Mouse (Mus musculus) lung, embryonic 15.5 days (tissue): ENCODE measurements around the gene Art4. TPM values are rescaled to one million over a fixed set of nuclear protein-coding genes. Genes with fewer than 3 reads are reported as not detected.

Experiments
- ATAC-seq: fragments of 200-750 bp; cut with Nextera tagmentation; 2 replicates; pipeline ENCODE4 v1.8.0; 2017; ENCODE audit warnings: moderate number of reproducible peaks, borderline replicate concordance; ENCODE audit not compliant: low FRiP score, low TSS enrichment; ENCODE audit errors: extremely low read depth
- H3K27ac ChIP-seq: fragments of 300-500 bp; sonication (generic); 2 replicates; pipeline ENCODE4 v1.5.1; 2015; ENCODE audit warnings: moderate library complexity, mild to moderate bottlenecking, inconsistent platforms
- H3K27me3 ChIP-seq: fragments of 300-500 bp; sonication (generic); 2 replicates; pipeline ENCODE4 v1.6.1; 2015; ENCODE audit warnings: inconsistent platforms
- H3K36me3 ChIP-seq: fragments of 300-500 bp; sonication (generic); 2 replicates; pipeline ENCODE4 v1.6.1; 2015; ENCODE audit warnings: inconsistent platforms
- H3K4me1 ChIP-seq: fragments of 300-500 bp; sonication (generic); 2 replicates; pipeline ENCODE4 v1.6.1; 2015; ENCODE audit warnings: inconsistent platforms
- H3K4me2 ChIP-seq: fragments of 300-500 bp; sonication (generic); 2 replicates; pipeline ENCODE4 v1.6.1; 2015; ENCODE audit warnings: inconsistent platforms, mild to moderate bottlenecking, moderate library complexity
- H3K4me3 ChIP-seq: fragments of 300-500 bp; sonication (generic); 2 replicates; pipeline ENCODE4 v1.5.1; 2015; ENCODE audit warnings: mild to moderate bottlenecking, inconsistent platforms
- H3K9ac ChIP-seq: fragments of 300-500 bp; sonication (generic); 2 replicates; pipeline ENCODE4 v1.6.1; 2015; ENCODE audit warnings: inconsistent platforms
- H3K9me3 ChIP-seq: fragments of 300-500 bp; sonication (generic); 2 replicates; pipeline ENCODE4 v1.6.1; 2016; ENCODE audit warnings: inconsistent platforms
- WGBS: fragments of 180-500 bp; shearing (Covaris S2); methylation state at CpG from one replicate; pipeline ENCODE4 v1.1.7; 2015; 5-methylcytosine and 5-hydroxymethylcytosine counted together
- polyA plus RNA-seq: library from polyadenylated mRNA; unstranded; fragments of >200 nt; fragmentation: Nextera tagmentation; extraction: Ambion mirVana; gene quantifications from 2 replicates; pipeline ENCODE4 v1.2.1, GENCODE M21; 2015

The Art4 gene
- polyA plus RNA-seq, 1 experiment from 2014 or later: 7.1 TPM

GRCm38 (mm10) chr6:136861020-136861419 lies 3.5 kb upstream of the Art4 start:
- 19% methylated on average over 9 of the region's 9 CpGs for whole genome bisulfite sequencing
- H3K36me3 ChIP-seq: no peaks in the 10 kb centered on the region
- no peak overlapping the region for H3K9ac ChIP-seq
- peak overlapping the region; percentile 65 for H3K27ac ChIP-seq
- ATAC-seq: no peak
- peaks cover 44% of the 10 kb centered on the region for H3K4me1 ChIP-seq
- no peaks in the 10 kb centered on the region for H3K27me3 ChIP-seq
- H3K4me3 ChIP-seq: no peak overlapping the region
- no peaks in the 10 kb centered on the region for H3K9me3 ChIP-seq
- H3K4me2 ChIP-seq: 0 out of 2 replicates have a peak overlapping the region, but pooled peaks have one; percentile 7

DNA sequence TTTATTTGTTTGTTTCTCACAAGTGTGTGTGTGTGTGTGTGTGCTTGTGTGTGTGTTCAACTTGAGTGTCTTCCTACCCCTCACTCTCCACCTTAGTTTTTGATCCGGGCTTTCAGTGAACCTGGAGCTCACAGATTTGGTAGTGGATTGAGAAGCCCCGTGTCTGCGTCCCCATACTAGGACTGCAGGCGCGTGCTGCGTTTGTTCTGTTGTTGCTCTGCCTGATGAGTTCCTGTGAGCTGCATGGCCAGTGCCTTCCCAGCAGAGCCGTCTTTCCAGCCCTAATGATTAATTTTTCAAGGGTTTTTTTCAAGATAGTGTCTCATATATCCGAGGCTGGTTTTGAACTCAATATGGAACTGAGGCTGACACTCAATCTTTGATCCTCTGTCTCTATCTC lies 887 bp upstream of the Art4 start:
- 19% methylated on average over 8 of the region's 8 CpGs for WGBS
- Histone ChIP-seq H3K36me3 (no peaks in the 10 kb centered on the region), H3K4me3 (no peak overlapping the region), H3K27ac (peak overlapping the region; percentile 94), H3K4me1 (peaks cover 45% of the 10 kb centered on the region), H3K9me3 (no peaks in the 10 kb centered on the region), H3K9ac (no peak overlapping the region), H3K27me3 (no peaks in the 10 kb centered on the region), H3K4me2 (peak overlapping the region; percentile 52; the same call in 1 of the 2 replicates)
- ATAC-seq: no peak

- H3K9me3 ChIP-seq: no peaks in the 10 kb centered on the region
- peak overlapping the region; percentile 94 for H3K27ac ChIP-seq
- no peaks in the 10 kb centered on the region for H3K36me3 ChIP-seq
- H3K9ac ChIP-seq: no peak overlapping the region; the same call in 1 of the 2 replicates
- peak; percentile 58; the same call in 1 of the 2 replicates for ATAC-seq
- peak overlapping the region; percentile 19; the same call in 1 of the 2 replicates for H3K4me3 ChIP-seq
- peaks cover 46% of the 10 kb centered on the region for H3K4me1 ChIP-seq
- 6% methylated on average over 11 of the region's 11 CpGs for WGBS
- no peaks in the 10 kb centered on the region for H3K27me3 ChIP-seq
- H3K4me2 ChIP-seq: peak overlapping the region; percentile 52
Observed at GRCm38 (mm10) chr6:136857873-136858260, 334 bp upstream of the Art4 start.

DNA sequence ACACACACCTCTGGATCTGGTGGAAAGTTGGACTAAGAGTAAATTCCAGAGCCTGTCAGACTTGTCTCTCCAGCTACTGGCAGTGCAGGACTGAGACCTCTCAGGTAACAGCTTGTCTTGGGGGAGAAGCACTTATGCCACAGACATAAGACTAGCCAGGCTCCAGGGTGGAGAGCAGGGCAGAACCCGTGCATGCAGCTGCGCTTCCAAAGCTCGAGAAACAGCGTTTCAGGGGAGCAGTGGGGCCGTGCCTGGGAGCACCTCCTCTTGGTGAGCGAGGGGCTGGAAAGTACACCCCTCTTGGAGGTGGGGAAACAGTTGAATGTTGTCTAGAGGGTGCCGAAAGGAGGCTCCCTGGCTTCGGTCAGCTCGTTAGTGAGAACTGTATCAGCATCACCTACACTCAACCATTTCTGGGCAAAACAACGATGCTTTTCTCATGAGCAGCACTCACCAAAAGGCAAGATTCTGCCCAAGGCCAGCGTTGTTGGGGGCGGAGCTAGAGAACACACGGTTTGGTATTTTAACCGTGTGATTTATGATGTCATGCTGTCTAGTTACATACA lies 1.4 kb downstream of the Art4 start:
- Histone ChIP-seq H3K27ac (peak overlapping the region; percentile 88), H3K9me3 (no peaks in the 10 kb centered on the region), H3K4me2 (peak overlapping the region; percentile 52), H3K4me1 (peaks cover 44% of the 10 kb centered on the region), H3K27me3 (no peaks in the 10 kb centered on the region), H3K36me3 (no peaks in the 10 kb centered on the region), H3K9ac (peak overlapping the region; percentile 11; the same call in 1 of the 2 replicates), H3K4me3 (peak overlapping the region; percentile 23)
- ATAC-seq: peak; percentile 53; the same call in 1 of the 2 replicates
- WGBS: 13% methylated on average over 14 of the region's 14 CpGs

- no peak overlapping the region for H3K4me2 ChIP-seq
- H3K27ac ChIP-seq: peak overlapping the region; percentile 88; the same call in 1 of the 2 replicates
- WGBS: 76% methylated on average over 2 of the region's 2 CpGs
- no peaks in the 10 kb centered on the region for H3K36me3 ChIP-seq
- no peak overlapping the region for H3K4me3 ChIP-seq
- ATAC-seq: no peak
- no peaks in the 10 kb centered on the region for H3K9me3 ChIP-seq
- no peak overlapping the region for H3K9ac ChIP-seq
- H3K4me1 ChIP-seq: peaks cover 40% of the 10 kb centered on the region
- H3K27me3 ChIP-seq: no peaks in the 10 kb centered on the region
Observed at GRCm38 (mm10) chr6:136855183-136855582, 2.4 kb downstream of the Art4 start.

DNA sequence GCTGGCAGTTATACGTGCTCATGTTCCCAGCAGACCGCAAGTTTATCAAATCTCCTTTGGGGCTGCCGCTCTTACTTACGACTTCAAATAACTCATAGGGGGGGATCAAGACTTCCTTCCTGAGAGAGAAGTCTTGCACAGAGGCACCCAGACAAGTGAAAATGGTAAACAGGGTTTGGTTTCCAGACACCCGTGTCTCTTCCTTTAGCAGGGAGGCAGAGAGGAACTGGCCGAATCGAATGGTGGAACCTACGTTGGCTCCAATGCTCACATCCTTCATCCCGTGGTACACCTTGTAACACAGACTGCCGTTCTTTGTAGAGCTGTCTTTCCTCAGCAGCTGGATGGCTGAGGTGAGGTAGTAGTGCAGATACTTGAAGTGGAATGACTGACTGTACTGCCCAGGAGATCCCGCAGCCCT lies 3.2 kb downstream of the Art4 start:
- no peak for ATAC-seq
- no peak overlapping the region for H3K4me3 ChIP-seq
- H3K27me3 ChIP-seq: no peaks in the 10 kb centered on the region
- 80% methylated on average over 11 of the region's 11 CpGs for WGBS
- peaks cover 37% of the 10 kb centered on the region for H3K4me1 ChIP-seq
- H3K36me3 ChIP-seq: no peaks in the 10 kb centered on the region
- H3K9ac ChIP-seq: no peak overlapping the region
- no peak overlapping the region for H3K27ac ChIP-seq
- no peak overlapping the region for H3K4me2 ChIP-seq
- H3K9me3 ChIP-seq: no peaks in the 10 kb centered on the region

GRCm38 (mm10) chr6:136852762-136853161 lies 4.8 kb downstream of the Art4 start:
- ATAC-seq: no peak
- Histone ChIP-seq H3K36me3 (no peaks in the 10 kb centered on the region), H3K4me2 (no peak overlapping the region), H3K27ac (no peak overlapping the region), H3K4me1 (peaks cover 22% of the 10 kb centered on the region), H3K27me3 (no peaks in the 10 kb centered on the region), H3K4me3 (no peak overlapping the region), H3K9ac (no peak overlapping the region), H3K9me3 (no peaks in the 10 kb centered on the region)
- 50% methylated on average over 3 of the region's 3 CpGs for WGBS

DNA sequence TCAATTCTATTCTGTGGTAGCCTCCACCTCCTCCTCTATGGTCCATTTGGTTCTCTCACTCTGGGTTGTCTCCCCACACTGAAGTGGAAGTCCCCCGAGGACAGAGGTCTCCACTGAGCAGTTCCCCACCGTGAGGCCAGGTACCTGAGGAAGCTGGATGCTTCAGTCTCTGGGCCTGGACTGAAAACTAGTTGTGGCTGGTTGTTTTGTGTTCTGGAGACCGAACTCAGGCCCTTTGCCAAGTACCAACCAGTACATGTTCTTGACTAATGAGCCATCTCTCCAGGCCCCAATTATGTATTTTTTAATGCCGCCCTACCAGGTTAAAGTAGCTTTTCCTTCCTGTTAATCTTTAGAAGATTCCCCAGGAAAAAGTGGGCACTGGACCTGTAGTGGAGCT lies 5.2 kb downstream of the Art4 start:
- H3K4me3 ChIP-seq: no peak overlapping the region
- peaks cover 18% of the 10 kb centered on the region for H3K4me1 ChIP-seq
- H3K9ac ChIP-seq: no peak overlapping the region
- no peaks in the 10 kb centered on the region for H3K27me3 ChIP-seq
- H3K4me2 ChIP-seq: no peak overlapping the region
- H3K9me3 ChIP-seq: no peaks in the 10 kb centered on the region
- no peak for ATAC-seq
- no peaks in the 10 kb centered on the region for H3K36me3 ChIP-seq
- 79% methylated on average over 4 of the region's 4 CpGs for WGBS
- no peak overlapping the region for H3K27ac ChIP-seq

- Histone ChIP-seq H3K4me3 (no peak overlapping the region), H3K9ac (no peak overlapping the region), H3K4me2 (no peak overlapping the region), H3K4me1 (peaks cover 4% of the 10 kb centered on the region), H3K36me3 (no peaks in the 10 kb centered on the region), H3K9me3 (no peaks in the 10 kb centered on the region), H3K27ac (no peak overlapping the region), H3K27me3 (no peaks in the 10 kb centered on the region)
- 64% methylated on average over 6 of the region's 6 CpGs for WGBS
- no peak for ATAC-seq
Observed at GRCm38 (mm10) chr6:136850267-136850666, 7.3 kb downstream of the Art4 start.

- Histone ChIP-seq H3K4me1 (peaks cover 4% of the 10 kb centered on the region), H3K36me3 (no peaks in the 10 kb centered on the region), H3K4me3 (no peak overlapping the region), H3K4me2 (no peak overlapping the region), H3K27me3 (no peaks in the 10 kb centered on the region), H3K9me3 (no peaks in the 10 kb centered on the region), H3K27ac (no peak overlapping the region), H3K9ac (no peak overlapping the region)
- no peak for ATAC-seq
- WGBS: 82% methylated on average over 5 of the region's 5 CpGs
Observed at GRCm38 (mm10) chr6:136848971-136849370, 8.6 kb downstream of the Art4 start.

DNA sequence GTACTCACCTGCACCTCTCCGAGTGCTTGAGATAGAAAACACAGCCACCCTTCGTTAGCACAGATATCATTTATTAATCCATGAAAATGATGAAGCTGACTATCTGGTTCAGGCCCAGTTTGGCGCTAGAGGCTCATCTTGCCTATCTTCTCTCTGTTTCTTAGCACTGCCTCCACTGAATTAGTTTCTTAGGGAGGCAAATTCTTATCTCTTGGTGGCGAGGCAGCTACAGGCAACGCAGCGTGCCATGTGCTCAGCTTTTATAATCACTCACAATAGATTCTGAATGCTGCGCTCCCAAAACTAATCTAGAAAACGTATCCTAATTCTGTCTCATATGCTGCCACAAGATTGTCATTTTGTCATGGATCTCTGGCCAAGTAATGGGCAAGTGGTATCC lies 9.1 kb downstream of the Art4 start:
- no peaks in the 10 kb centered on the region for H3K27me3 ChIP-seq
- 82% methylated on average over 8 of the region's 8 CpGs for WGBS
- H3K27ac ChIP-seq: no peak overlapping the region
- peaks cover 4% of the 10 kb centered on the region for H3K4me1 ChIP-seq
- no peak overlapping the region for H3K4me2 ChIP-seq
- no peaks in the 10 kb centered on the region for H3K36me3 ChIP-seq
- no peak for ATAC-seq
- no peak overlapping the region for H3K9ac ChIP-seq
- no peak overlapping the region for H3K4me3 ChIP-seq
- no peaks in the 10 kb centered on the region for H3K9me3 ChIP-seq

DNA sequence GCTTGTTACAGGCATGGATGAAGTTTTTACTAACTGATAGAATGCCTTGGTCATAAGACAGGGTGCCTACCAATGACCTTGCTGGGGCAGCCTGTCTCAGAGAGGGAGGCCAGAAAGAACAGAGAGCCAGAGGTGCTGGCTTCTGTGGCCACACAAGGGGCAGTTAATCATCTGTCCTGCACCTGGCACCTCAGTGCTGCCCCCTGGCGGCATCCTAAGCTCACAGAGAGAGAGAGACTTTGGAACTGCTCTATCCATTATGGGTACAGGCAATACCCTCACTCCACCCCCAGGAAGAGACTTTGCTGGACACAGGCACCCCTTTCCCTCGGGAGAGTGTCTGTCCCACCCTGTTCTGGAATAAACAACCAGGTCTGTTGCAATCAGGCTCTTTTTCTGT lies 9.7 kb downstream of the Art4 start:
- 14% methylated on average over 2 of the region's 2 CpGs for WGBS
- Histone ChIP-seq H3K36me3 (no peaks in the 10 kb centered on the region), H3K4me2 (no peak overlapping the region), H3K27me3 (no peaks in the 10 kb centered on the region), H3K9me3 (no peaks in the 10 kb centered on the region), H3K4me1 (peaks cover 2% of the 10 kb centered on the region), H3K27ac (no peak overlapping the region), H3K9ac (no peak overlapping the region), H3K4me3 (no peak overlapping the region)
- ATAC-seq: no peak

DNA sequence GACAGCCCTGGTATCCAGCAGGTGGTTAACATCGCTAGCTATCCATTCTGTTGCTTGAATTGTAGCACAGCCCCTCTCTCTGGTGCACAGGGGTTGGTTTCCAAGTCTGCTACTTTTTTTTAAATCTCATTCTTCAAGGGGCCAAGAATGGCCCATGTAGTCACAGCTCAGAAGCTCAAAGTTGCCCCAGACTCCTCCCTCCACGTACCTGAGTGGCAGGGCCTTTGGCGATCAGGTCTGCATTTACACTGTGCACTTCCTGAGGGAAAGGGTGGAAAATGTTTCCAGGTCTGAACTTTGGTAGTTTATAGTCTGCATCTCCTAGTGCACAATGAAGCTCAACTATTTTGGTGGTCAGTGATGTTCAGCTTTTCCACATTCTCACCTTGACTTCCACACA lies 10.3 kb downstream of the Art4 start:
- ATAC-seq: no peak
- Histone ChIP-seq H3K9me3 (no peaks in the 10 kb centered on the region), H3K4me3 (no peak overlapping the region), H3K9ac (no peak overlapping the region), H3K36me3 (no peaks in the 10 kb centered on the region), H3K27ac (no peak overlapping the region), H3K4me2 (no peak overlapping the region), H3K4me1 (no peaks in the 10 kb centered on the region), H3K27me3 (no peaks in the 10 kb centered on the region; the same call in 1 of the 2 replicates)
- WGBS: 85% methylated on average over 3 of the region's 3 CpGs
